Mouse (Mus musculus) megakaryocyte, embryonic 14.5 days (primary cell): ENCODE measurements at regions not wholly inside any gene's neighbourhood (a gene's known extent, or its start where the extent isn't known, plus 50 kb on each side); places are given as distances from the start of the nearest gene placed in this dataset.

Experiments
- FLI1 ChIP-seq: IDR thresholded peaks from 2 replicates; pipeline ENCODE4 v1.6.1; 2012; ENCODE audit warnings: low read length, inconsistent platforms, mixed read lengths
- GATA1 ChIP-seq: IDR thresholded peaks from 3 replicates; pipeline ENCODE4 v1.6.1; 2012; ENCODE audit warnings: mixed read lengths, low read length, inconsistent platforms, borderline replicate concordance

DNA sequence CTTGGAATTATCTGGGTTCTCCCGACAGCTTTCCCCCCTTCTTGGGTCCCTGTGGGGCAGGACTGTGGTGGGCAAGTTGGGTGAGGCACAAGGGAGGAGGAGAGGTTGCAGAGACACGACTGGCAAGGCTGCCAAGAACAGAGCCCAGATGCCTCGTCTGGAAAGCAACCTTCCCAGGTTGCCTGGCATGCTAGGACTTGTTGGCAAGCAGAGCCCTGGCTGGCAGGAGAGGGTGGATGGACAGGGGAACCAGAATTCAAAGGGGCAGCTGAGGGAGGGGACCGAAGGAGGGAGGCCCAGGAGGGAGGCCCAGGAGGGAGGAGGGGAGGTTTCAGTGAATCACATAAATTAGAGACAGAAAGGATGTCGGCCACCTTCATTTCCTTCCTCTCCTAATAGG, 274.8 kb downstream of the Sox9 start:
- TF ChIP-seq GATA1 (no peak), FLI1 (no peak)
